Mouse (Mus musculus): ENCODE data around the gene C4b.
"Not testable (repeated sequence)": the region's sequence is repeated elsewhere in the genome, so short reads cannot be mapped to it uniquely, and the experiment has no call there.

Gene C4b

DNA sequence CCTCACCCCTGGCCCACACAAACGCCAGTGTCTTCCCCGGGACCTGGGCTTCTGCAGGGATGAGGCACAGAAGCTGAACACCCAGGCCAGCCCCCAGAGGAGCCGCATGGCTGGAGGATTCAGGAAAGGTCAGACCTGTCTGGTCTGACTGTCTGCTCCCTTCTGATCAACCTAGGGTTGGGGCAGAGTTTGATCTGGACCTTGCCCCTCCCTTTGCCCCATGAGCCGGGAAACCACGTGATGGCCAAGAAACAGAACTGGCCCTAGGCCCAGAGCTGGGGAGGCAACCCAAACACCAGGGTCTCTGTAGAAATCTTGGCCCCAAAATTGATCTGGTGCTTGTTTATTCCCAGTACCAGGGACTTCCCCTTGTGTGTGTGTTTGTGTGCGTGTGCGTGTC is at the start of gene C4b:
Gene C4b (minus strand): TSS at position 164 of the 400 bp plus-strand sequence.
- no peak for DNase-seq (ENCODE audit: low spot score in 2 of 2)

DNA sequence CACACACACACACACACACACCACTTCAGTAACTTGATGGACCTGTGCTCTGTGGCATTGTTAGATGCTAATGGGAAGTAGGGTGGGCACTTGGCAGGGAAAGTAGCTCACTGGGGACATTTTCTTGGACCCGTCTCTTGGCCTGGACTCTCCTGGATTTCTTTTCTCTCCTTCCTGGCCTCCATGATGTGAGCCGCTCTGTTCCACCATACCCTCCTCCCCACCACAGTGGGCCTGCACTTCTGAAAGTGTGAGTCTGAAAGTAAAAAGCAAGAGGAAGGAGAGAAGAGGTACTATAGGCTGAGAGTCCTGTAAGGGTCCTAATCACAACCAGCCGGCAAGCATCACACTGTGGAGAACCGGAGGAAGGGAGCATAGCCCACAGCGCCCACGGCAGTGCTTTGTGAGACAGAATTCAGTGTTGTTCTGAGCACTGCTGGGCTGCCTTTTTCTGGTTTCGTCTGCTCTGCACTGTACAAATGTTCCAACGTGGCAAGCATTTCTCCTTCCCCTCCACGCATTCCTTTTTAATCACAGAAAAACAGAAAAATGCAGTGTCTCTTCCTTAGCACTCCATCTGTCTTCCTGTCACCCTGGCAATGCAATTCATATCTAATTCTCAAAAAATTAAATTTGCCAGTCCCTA is 34.1 kb upstream of the C4b start:
- DNase-seq (ENCODE audit: low spot score in 2 of 2) = peak; percentile 41 to 47

DNA sequence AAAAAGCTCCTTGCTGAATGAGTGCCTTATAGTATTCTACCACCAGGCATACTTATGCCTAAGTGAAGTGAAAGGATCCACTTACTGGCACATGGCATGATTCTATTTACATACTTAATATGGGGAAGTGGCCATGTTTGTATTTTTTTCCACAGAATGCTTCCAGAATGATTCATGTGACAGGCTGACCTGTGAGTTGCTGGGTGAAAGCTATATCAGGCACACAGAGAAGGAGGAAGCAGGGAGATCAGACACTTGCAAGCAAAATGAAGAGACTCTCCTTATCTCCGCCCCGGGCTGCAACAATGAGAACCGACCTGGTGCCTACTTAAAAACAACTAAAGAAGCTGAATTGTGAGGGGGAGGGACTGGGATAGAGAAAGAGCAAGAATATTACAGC is 17.8 kb upstream of the C4b start:
- no peak for DNase-seq (ENCODE audit: low spot score in 2 of 2)

DNA sequence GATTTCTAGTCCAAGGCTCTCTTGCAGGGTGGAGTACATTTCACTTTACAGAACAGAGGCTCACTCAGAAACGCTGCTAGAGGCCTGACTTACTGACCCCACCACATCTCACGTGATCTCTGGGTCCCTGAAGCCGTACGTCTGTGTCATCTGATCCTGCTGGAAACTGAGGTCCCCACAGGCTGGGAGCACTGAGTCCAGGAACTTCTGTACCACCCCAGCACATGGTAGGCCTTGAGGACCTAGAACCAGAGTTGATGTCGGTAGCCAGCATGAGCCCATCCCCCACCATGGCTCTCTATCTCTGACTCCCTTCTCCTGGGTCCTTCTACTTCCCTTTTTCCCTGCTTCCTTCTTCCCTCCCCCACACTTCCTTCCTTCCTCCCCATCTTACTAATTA is 2.8 kb upstream of the C4b start:
- DNase-seq (ENCODE audit: low spot score in 2 of 2) = no peak

DNA sequence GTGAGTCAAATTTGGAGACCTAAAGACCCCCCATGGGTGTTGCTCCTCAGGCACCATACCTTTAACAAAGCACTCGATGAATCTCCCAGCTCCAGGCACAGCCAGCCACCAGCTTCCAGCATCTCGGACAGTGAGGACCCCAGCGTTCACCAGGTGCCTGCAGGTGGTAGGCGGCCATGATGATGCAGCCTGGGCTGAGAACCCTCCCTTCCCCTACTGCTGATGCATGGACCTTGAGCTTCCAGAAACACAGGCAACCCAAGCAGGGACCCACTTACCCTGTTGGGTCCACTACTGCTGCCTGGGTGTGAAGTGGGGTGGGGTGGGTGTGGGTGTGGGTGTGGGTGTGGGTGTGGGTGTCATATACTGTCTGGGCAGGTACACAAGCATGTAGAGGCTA is 1.5 kb upstream of the C4b start:
- DNase-seq (ENCODE audit: low spot score in 2 of 2) = not testable (repeated sequence)

DNA sequence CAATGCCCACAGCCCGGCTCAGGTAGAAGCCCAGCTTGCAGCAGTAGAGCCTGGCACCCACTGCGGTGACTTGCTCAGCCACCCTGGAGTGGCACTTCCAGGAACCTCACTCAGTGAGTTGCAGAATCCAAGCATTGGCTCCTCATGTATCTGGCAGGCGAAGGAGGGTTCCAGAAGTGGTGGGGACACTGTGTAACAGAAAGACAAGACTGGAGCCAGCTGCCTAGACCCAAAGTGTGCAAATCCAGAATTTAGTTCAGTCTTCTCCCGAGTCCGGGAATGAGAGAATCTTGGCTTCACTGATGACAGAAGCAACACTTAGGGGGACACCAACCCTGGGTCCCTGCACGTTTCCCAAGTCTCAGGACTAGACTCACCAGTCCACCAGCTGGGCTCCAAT is 929 bp upstream of the C4b start:
- DNase-seq (ENCODE audit: low spot score in 2 of 2) = not testable (repeated sequence)

DNA sequence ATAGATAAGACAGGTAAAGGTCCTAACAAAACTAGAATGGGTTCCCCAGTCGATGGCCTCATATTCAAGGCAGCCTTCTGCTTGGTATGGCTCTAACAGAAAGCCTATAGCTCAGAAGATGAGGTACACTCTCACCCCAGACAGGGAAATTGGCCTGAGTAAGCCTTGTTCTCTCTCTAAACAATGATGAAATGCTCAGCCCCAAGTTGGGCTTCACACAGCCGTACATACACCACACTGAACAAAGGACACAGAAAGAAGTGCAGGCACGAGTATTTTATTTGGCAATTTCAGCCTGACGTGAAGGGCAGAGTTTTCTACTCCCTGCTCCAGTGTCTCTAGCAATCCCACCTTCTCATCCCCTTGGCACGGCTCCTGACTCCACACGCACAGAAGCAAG is 524 bp upstream of the C4b start:
- DNase-seq (ENCODE audit: low spot score in 2 of 2) = no peak

DNA sequence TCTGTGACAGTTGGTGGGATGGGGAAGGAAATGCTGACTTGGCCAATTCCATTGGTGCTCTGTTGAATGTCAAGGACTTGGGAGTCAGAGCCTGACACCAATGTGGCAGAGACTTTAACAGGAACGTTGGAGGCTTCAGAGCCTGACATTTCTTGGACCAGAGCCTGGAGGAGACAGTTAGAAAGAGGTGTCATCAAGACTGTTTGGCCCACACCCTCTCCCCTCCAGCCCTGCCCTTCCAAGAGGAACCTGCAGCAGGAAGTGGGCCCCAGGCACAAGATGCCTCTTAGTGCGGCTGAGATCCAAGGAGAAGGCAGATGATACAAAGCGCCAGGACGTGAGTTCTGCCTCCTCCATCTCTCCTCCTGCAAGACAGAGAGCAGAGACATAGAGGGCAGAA is 3.4 kb downstream of the C4b start:
- DNase-seq (ENCODE audit: low spot score in 2 of 2) = no peak

DNA sequence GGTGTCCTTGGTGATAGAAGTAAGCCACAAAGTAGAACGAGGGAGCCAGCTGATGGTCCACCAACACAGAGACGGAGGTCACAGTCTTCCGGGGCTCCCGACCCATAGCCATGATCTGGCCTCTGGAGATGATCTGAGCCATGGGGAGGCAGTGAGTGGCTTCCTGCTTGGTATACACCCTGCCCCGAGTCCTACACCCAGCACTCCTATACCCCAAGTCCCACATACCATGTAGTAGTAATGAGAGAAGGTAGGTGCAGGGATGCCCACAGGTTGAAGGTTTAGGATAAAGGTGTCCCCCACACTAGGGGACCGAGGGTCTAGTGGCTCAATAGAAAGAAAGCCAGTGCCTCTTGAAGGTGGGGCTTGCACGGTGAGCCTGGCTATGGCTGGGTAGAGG is 4.0 kb downstream of the C4b start:
- DNase-seq (ENCODE audit: low spot score in 2 of 2) = not testable (repeated sequence)

DNA sequence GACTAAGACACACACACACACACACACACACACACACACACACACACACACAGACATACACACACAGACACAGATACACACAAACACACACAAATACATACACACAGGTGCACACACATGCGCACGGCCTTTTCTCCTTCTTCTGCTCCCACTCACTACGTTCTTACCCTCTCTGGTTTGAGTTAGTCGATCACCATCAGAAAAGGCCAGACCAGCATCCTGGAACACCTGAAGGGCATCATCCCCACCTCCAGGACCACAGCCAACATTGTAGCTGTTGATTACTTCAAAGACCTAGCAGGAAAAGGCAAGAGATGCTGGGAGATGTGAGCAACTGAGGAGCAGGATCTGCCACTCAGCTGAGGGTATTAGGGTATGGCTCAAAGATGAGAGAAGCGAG is 6.2 kb downstream of the C4b start:
- DNase-seq (ENCODE audit: low spot score in 2 of 2) = not testable (repeated sequence)

DNA sequence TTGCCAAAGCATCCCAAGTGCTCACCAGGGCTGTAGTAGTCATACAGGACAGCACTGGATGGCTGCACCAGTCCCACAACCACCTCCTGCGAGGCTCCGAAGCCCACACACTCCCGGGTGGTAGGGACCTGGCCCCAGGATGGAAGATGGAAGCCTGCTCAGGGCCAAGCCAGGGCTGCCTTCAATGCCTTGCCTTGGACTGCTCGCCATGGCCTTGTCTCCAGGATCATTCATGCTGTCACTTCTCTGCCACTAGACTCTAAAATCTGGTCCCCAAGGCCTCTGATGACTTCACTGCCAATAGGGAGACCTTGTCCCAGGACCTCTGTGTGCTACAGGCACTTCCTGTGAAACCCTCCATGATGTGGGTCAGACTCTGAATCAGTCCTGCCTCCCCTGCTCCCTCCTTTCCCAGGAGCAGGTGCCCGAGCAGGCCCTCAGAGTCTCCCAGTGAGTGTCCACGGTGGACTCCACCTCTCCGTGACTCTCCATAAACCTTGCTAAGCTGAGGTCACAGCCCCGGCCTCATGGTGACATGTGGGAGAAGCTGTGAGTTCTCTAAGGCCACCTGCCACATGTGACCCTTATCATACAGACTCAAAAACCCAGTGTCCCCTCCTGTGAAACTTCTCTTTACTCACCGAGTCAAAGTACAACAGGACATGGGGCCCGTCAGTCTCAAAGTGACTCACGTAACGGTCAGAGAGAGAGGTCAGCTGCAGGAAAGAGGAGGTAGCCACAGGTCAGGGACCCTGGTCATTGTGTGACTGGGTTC is 13.7 kb downstream of the C4b start:
- not testable (repeated sequence) for DNase-seq (ENCODE audit: low spot score in 2 of 2)

DNA sequence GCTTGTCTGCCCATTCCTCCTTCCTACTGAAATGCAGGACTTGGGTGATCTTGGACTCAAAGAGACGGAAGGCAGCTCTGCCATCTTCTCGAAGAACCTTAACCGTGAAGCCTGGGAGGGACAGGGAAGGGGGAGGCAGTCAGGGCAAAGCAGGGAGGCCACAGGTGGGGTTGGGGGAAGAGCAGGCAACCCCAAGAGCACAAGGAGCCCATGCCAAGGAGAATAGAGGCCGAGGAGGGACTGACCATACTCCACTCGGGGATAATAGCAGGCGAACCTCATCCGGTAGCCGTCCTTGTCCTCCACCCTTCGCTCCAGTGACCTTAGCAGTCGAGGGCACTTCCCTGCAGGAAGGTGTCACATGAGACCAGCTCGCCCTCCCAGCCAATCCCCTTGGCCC is 14.5 kb downstream of the C4b start:
- DNase-seq (ENCODE audit: low spot score in 2 of 2) = not testable (repeated sequence)

DNA sequence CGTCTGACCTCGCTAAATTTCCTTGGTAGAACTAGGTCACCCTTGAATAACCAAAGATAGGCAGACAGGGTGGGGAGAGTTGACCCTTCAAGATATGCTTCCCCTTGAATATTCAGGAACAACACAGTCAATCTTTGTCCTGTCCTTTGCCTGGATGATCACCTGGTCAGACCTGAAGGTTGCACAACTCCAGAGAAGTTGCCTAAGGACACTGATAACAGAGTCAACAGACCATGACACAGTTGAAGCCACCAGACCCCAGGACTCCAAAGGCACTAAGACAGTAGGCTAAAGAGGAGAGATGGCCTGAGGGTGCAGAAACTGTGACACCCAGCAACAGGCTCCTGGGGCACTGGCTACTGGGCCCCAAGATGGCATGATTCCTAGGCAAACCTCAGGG is 15.8 kb downstream of the C4b start:
- no peak for DNase-seq (ENCODE audit: low spot score in 2 of 2)

DNA sequence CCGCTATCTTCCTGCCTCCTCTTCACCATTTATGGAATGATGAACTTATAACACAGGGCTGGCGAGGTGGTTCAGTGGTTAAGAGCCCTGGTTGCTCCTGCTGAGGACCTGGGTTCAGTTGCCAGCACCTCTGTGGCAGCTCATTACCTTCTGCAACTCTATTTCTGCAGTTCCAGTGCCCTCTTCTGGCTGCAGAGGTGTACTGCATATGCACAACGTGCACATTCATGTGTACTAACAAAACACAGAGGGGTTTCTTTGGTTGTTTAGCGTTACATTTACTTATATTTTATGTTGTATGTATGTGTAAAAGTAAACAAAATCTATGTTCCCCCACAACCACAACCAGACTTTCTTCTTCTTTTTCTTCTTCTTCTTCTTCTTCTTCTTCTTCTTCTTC is 20.6 kb downstream of the C4b start:
- DNase-seq (ENCODE audit: low spot score in 2 of 2) = no peak

DNA sequence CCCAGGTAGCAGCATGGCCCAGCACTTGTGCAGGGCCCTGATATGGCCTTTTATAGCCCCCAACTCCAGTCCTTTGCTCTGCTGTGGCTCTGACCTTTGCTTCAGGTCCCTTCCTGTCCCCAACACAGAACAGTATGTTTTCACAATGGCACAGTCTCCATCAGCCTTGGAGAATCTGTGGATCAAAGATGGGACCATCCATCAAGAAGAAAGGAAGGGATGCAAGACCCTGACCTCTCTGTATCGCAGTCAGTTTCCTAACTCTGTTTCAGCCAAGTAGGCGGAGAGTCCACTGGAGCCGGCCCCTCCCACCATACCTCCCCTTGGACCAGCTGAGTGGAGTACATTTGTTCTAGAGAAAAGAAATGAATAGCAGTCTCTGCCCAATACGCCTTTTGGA is 21.4 kb downstream of the C4b start:
- not testable (repeated sequence) for DNase-seq (ENCODE audit: low spot score in 2 of 2)

DNA sequence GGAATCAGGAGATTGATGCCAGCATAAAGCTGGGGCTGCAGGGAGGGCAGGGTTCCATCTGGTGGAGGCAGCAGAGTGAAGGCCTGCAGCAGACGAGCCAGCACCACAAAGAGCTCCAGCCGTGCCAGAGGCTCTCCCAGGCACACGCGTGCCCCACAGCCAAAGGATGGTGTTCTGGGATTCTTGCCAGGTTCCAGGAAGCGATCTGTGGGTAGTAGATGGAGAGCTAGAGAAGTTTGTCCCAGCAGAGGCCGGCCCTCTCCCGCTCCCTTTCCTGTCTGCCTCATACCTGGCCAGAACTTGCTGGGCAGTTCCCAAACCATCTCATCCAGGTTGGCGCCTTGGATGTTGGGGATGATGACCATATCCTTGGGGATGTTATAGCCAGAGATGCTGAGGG is 23.8 kb downstream of the C4b start:
- not testable (repeated sequence) for DNase-seq (ENCODE audit: low spot score in 2 of 2)

DNA sequence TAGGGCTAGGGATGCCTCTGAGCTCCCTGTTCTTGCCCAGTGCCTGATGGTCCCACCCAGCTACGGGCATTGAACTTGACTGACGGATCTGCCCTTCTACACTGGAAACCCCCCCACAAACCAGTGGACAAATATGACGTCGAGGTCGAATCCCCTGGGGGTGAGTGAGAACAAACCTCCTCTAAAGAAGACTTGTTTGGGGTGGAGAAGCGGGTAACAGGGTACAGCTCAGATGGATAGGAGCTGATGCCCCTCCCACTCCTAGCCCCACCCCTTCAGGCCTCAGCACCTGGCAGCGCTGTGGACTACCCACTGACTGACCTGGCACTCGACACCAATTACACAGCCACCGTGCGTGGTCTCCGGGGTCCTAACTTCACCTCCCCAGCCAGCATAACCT is 26.3 kb downstream of the C4b start:
- DNase-seq (ENCODE audit: low spot score in 2 of 2) = no peak

DNA sequence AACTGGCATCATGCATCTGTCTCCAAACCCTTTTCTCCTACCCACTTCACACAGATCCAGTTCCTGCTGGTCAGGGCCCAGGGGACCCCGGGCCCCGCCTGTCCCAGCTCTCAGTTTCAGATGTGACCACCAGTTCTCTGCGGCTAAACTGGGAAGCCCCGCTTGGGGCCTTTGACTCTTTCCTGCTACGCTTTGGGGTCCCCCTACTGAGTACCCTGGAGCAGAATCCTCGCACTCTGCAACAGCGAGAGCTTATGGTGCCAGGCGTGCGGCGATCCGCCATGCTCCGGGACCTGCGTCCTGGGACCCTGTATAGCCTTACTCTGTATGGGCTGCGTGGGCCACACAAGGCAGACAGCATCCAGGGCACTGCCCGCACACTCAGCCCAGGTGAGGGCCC is 27.4 kb downstream of the C4b start:
- DNase-seq (ENCODE audit: low spot score in 2 of 2) = no peak

DNA sequence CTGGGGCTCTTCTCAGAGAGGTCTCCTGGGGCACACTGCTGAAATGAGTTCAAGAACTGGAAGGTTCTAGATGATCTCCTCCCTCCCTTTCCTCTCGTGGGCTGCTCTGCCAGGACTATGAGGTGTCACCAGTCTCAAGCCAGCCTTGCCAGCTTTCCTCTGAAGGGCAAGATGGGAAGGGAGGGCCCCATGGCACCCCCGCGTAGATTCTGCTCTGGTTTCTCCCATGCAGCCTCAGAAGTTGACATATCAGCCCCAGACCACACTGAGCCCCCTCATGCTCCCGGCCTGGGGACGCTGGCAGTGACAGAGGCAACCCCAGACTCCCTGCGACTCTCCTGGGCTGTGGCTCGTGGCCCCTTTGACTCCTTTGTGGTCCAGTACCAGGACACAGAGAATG is 28.2 kb downstream of the C4b start:
- DNase-seq (ENCODE audit: low spot score in 2 of 2) = not testable (repeated sequence)

DNA sequence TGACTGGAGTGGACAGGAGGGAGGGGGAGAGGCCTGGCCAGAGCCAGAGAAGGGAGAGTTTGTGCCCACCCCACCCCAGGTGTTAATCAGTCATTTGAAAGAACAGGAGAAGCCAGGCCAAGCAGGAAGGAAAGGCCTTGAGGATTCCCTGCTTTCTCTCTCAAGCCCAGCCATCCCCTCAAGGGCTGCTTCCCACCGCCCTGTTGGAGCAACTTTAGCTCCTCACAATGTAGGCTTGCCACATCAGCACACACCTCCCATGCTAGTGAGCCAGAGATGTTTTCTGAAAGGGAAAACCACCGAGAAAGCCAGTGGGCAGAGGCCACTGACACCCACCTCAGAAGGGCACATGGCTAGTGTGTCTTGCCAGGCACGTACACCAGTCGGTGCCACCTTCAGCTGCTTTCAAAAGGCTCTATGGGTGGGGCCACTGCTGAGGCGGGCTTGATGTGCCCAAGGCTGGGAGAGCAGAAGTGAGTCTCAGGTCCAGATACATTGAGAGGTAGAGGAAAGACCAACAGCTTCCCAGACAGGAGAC is 28.7 kb downstream of the C4b start:
- not testable (repeated sequence) for DNase-seq (ENCODE audit: low spot score in 2 of 2)

DNA sequence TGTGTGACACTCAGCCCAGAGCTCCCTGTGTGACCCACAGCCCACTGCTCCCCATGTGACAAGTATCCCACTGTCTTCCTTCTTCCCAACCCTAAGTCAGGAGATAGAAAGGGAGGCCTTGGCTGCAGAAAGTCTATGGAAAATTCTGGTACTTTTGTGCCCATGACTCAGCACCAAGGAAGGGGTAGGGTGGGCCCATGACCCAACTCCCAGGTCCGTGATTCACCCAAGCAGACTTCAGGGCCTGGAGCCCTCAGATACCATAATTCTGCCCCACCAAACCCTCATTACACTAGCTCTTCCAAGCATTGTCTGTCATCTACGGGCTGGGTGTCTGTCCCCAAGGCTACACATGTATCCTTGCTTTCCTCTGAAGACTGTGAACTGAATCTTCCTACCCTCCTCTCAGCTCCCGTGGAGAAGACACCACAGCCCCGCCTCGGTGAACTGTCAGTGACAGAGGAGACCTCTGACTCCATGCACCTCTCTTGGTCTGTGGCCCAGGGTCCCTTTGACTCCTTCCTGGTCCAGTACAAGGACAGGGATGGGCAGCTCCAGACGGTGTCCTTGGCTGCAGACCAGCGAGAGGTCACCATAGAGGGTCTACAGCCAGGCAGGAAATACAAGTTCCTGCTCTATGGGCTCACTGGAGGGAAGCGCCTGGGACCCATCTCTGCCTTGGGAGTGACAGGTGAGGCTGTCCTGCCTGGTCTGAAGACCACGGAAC is 29.3 kb downstream of the C4b start:
- not testable (repeated sequence) for DNase-seq (ENCODE audit: low spot score in 2 of 2)

DNA sequence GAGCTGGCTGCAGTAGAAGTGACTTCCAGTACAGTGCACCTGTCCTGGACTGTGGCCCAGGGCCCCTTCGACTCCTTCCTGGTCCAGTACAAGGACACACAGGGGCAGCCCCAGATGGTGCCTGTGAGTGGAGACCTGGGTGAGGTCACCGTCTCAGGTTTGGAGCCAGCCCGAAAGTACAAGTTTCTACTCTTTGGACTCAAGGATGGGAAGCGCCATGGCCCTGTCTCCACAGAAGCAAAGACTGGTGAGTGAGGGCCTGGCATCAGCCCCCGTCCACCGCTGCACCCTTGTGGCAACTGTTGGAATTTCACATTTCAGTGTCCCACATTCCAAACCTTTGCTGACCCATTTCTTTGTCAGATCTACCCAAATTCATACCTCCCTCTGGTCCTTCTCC is 30.7 kb downstream of the C4b start:
- DNase-seq (ENCODE audit: low spot score in 2 of 2) = peak; percentile 59 to 76

DNA sequence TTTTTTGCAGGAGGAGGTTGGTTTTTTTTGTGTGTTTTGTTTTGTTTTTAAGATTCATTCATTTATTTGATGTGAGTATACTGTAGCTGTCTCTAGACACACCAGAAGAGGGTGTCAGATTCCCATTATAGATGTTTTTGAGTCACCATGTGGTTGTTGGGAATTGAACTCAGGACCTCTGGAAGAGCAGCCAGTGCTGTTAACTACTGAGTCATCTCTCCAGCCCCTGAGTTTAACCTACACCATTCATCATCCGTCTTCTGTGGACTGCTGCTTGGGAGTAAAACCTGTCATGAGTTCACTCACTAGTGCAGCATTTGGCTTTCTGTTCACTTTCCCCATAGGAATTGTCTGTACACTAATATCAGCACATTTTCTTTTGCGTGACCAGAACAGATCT is 37.2 kb downstream of the C4b start:
- DNase-seq (ENCODE audit: low spot score in 2 of 2) = not testable (repeated sequence)

All from right cerebral cortex, adult 2 months (tissue).